Mouse (Mus musculus): ENCODE results near the gene Zc2hc1b. TPM values are rescaled to one million over a fixed set of nuclear protein-coding genes. Genes with fewer than 3 reads are reported as not detected.
"Not testable (repeated sequence)": the region's sequence is repeated elsewhere in the genome, so short reads cannot be mapped to it uniquely, and the experiment has no call there.

Gene Zc2hc1b
- total RNA-seq (2021) = not detected
- long read RNA-seq, experiment 1 = 0 reads
- long read RNA-seq, experiment 2 = 0 reads

- no peak for DNase-seq (ENCODE audit: low spot score in 2 of 2)
Observed at GRCm38 (mm10) chr10:13177973-13178624, at the start of gene Zc2hc1b. Zc2hc1b (minus strand) TSS chr10:13178023.

- no peak for DNase-seq (ENCODE audit: low spot score in 2 of 2)
Observed at GRCm38 (mm10) chr10:13225377-13226063, 47.7 kb upstream of the Zc2hc1b start.

GRCm38 (mm10) chr10:13222135-13222534 is 44.3 kb upstream of the Zc2hc1b start:
- DNase-seq (ENCODE audit: low spot score in 2 of 2) = no peak

- no peak for DNase-seq (ENCODE audit: low spot score in 2 of 2)
Observed at GRCm38 (mm10) chr10:13220061-13220460, 42.2 kb upstream of the Zc2hc1b start.

- DNase-seq (ENCODE audit: low spot score in 2 of 2) = no peak
Observed at GRCm38 (mm10) chr10:13213956-13214355, 36.1 kb upstream of the Zc2hc1b start.

- no peak for DNase-seq (ENCODE audit: low spot score in 2 of 2)
Observed at GRCm38 (mm10) chr10:13212829-13213228, 35.0 kb upstream of the Zc2hc1b start.

- DNase-seq (ENCODE audit: low spot score in 2 of 2) = no peak
Observed at GRCm38 (mm10) chr10:13212326-13212725, 34.5 kb upstream of the Zc2hc1b start.

GRCm38 (mm10) chr10:13209930-13210637 is 32.3 kb upstream of the Zc2hc1b start:
- DNase-seq (ENCODE audit: low spot score in 2 of 2) = no peak

GRCm38 (mm10) chr10:13209506-13209905 is 31.7 kb upstream of the Zc2hc1b start:
- DNase-seq (ENCODE audit: low spot score in 2 of 2) = no peak

GRCm38 (mm10) chr10:13209061-13209460 is 31.2 kb upstream of the Zc2hc1b start:
- no peak for DNase-seq (ENCODE audit: low spot score in 2 of 2)

GRCm38 (mm10) chr10:13201741-13202293 is 24.0 kb upstream of the Zc2hc1b start:
- DNase-seq (ENCODE audit: low spot score in 2 of 2) = no peak

GRCm38 (mm10) chr10:13200862-13201261 is 23.0 kb upstream of the Zc2hc1b start:
- no peak for DNase-seq (ENCODE audit: low spot score in 2 of 2)

GRCm38 (mm10) chr10:13199234-13199633 is 21.4 kb upstream of the Zc2hc1b start:
- DNase-seq (ENCODE audit: low spot score in 2 of 2) = no peak

GRCm38 (mm10) chr10:13196872-13197507 is 19.2 kb upstream of the Zc2hc1b start:
- DNase-seq (ENCODE audit: low spot score in 2 of 2) = no peak

GRCm38 (mm10) chr10:13193496-13193895 is 15.7 kb upstream of the Zc2hc1b start:
- not testable (repeated sequence) for DNase-seq (ENCODE audit: low spot score in 2 of 2)

- peak; percentile 85 to 87 for DNase-seq (ENCODE audit: low spot score in 2 of 2)
Observed at GRCm38 (mm10) chr10:13192731-13193351, 15.0 kb upstream of the Zc2hc1b start, which contains the start of gene Ltv1. Ltv1 (minus strand) TSS chr10:13193168.

- DNase-seq (ENCODE audit: low spot score in 2 of 2) = no peak
Observed at GRCm38 (mm10) chr10:13189881-13190280, 12.1 kb upstream of the Zc2hc1b start.

- no peak for DNase-seq (ENCODE audit: low spot score in 2 of 2)
Observed at GRCm38 (mm10) chr10:13186754-13187153, 8.9 kb upstream of the Zc2hc1b start.

GRCm38 (mm10) chr10:13184170-13184766 is 6.4 kb upstream of the Zc2hc1b start:
- DNase-seq (ENCODE audit: low spot score in 2 of 2) = no peak

- DNase-seq (ENCODE audit: low spot score in 2 of 2) = no peak
Observed at GRCm38 (mm10) chr10:13180211-13180610, 2.4 kb upstream of the Zc2hc1b start.
